Mouse (Mus musculus): ENCODE data around the gene Limd1. TPM values are rescaled to one million over a fixed set of nuclear protein-coding genes. Genes with fewer than 3 reads are reported as not detected.

The Limd1 gene
- total and polyA plus RNA-seq, 2 experiments from 2014 or later = 42.4 to 143 TPM

DNA sequence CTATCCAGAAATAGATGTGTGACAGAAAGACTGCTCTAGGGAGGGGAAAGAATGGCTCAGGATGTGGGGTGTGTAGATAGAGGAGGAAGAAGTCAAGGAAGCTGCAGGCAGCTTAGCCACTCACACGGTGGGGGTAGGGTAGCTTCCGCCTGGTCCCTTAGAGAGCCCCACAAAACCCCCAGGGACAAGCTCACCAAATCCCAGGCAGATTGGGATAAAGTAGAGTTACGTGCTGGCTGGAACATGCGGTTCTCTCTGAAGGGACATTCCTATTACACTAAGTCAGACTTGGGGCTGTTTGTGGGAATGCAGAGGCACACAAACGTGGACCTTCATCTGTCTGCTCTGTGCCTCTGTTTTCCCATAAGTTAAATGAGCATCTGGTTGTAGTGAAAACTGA lies 12.4 kb downstream of the Limd1 start:
- Histone ChIP-seq H3K9ac (replicated peaks; ENCODE audit: low read depth, low read length) (no peak overlapping the region), H3K9me3 (replicated peaks; ENCODE audit: control insufficient read depth, low read length) (no peaks in the 10 kb centered on the region), H3K27me3 (ENCODE audit: control insufficient read depth, insufficient read depth, low read length) (no peaks in the 10 kb centered on the region), H3K4me2 (ENCODE audit: low read depth, low read length) (peak overlapping the region; percentile 26; the same call in 1 of the 2 replicates), H3K36me3 (replicated peaks; ENCODE audit: control insufficient read depth, insufficient read depth, low read length) (peaks cover 5% of the 10 kb centered on the region; the same call in 1 of the 2 replicates), H3K4me1 (ENCODE audit: control insufficient read depth, insufficient read depth) (peaks cover 81% of the 10 kb centered on the region), H3K4me3 (ENCODE audit: low read depth, low read length) (no peak overlapping the region), H3K27ac (ENCODE audit: low read depth) (peak overlapping the region; percentile 84)
- DNase-seq (ENCODE audit: low spot score) (peak; percentile 67), ATAC-seq (ENCODE audit: insufficient read depth, low read depth) (peak; percentile 69)
- WGBS = 10% methylated on average over 5 of the region's 5 CpGs
- TF ChIP-seq EP300 (IDR thresholded peaks at IDR 0.05; ENCODE audit: low read depth) (peak; percentile 74), CTCF (IDR thresholded peaks at IDR 0.05; ENCODE audit: low read depth) (no peak)

DNA sequence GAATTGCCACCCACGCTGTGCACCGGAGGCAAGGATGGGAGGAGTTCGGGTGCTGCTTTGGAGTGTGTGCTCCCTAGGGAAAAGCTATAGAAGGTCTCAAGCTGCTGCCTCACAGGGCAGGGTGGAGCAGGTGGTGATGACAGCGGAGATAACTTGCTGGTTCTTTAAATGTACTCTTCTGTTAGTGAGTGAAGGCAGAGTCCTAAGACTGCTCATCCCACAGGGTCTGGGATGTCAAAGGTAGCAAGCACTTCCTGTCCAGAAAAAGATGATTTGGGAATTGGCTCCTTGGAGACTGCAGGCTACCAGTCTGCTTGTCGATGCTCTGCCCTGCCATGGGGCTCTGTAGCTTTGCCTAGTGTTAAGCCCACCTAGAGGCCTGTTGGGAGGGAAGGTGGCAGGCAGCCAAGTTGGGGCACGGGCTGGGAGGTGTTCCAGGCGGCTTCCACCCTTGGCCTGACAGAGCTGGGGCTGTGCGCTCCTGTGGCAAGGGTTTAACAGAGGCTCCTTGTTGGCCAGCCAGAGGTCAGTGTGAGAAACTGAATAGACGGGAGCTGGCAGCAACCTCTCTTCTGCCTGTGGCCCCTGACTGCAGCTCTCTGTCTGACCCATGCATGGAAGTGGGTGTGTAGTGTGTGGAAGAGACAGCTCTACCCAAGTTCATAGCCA lies 13.5 kb downstream of the Limd1 start:
- H3K9me3 ChIP-seq (replicated peaks; ENCODE audit: control insufficient read depth, low read length) = no peaks in the 10 kb centered on the region
- DNase-seq (ENCODE audit: low spot score) (peak; percentile 54), ATAC-seq (ENCODE audit: insufficient read depth, low read depth) (peak; percentile 69)
- no peak overlapping the region; the same call in 1 of the 2 replicates for H3K9ac ChIP-seq (replicated peaks; ENCODE audit: low read depth, low read length)
- H3K27me3 ChIP-seq (ENCODE audit: control insufficient read depth, insufficient read depth, low read length) = no peaks in the 10 kb centered on the region
- H3K4me2 ChIP-seq (ENCODE audit: low read depth, low read length) = peak overlapping the region; percentile 14
- H3K4me3 ChIP-seq (ENCODE audit: low read depth, low read length) = no peak overlapping the region
- H3K27ac ChIP-seq (ENCODE audit: low read depth) = peak overlapping the region; percentile 84
- TF ChIP-seq EP300 (IDR thresholded peaks at IDR 0.05; ENCODE audit: low read depth) = no peak
- 0 out of 2 replicates have a peak, but pooled peaks have one; percentile 5 for TF ChIP-seq CTCF (IDR thresholded peaks at IDR 0.05; ENCODE audit: low read depth)
- peaks cover 79% of the 10 kb centered on the region for H3K4me1 ChIP-seq (ENCODE audit: control insufficient read depth, insufficient read depth)
- H3K36me3 ChIP-seq (replicated peaks; ENCODE audit: control insufficient read depth, insufficient read depth, low read length) = peaks cover 2% of the 10 kb centered on the region; the same call in 1 of the 2 replicates
- 25% methylated on average over 9 of the region's 9 CpGs for WGBS

DNA sequence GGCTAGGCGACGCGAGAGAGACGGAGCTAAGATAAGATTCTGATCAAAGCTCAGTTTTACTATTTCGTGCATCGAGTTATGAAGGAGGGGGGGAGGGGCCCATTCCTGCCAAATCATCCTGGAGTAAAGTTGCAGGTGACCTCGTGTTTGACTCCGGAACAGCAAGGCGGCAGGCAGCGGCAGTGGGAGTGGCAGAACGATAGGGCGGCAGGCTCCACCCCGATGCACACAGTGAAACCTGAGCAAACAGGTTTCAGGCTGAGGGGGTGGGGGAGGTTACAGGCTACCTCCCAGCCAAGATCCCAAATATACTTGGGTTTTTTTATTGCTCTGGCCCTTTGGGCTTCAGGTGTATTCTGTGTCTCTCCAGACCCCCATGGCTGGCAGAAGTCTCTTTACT lies 18.2 kb downstream of the Limd1 start:
- ATAC-seq (ENCODE audit: insufficient read depth, low read depth) = no peak
- Histone ChIP-seq H3K27me3 (ENCODE audit: control insufficient read depth, insufficient read depth, low read length) (no peaks in the 10 kb centered on the region), H3K27ac (ENCODE audit: low read depth) (no peak overlapping the region), H3K4me1 (ENCODE audit: control insufficient read depth, insufficient read depth) (peaks cover 47% of the 10 kb centered on the region), H3K4me3 (ENCODE audit: low read depth, low read length) (no peak overlapping the region), H3K9me3 (replicated peaks; ENCODE audit: control insufficient read depth, low read length) (no peaks in the 10 kb centered on the region), H3K36me3 (replicated peaks; ENCODE audit: control insufficient read depth, insufficient read depth, low read length) (peaks cover 27% of the 10 kb centered on the region), H3K4me2 (ENCODE audit: low read depth, low read length) (peak overlapping the region; percentile 37), H3K9ac (replicated peaks; ENCODE audit: low read depth, low read length) (no peak overlapping the region)
- 13% methylated on average over 13 of the region's 13 CpGs for WGBS
- no peak for TF ChIP-seq EP300 (IDR thresholded peaks at IDR 0.05; ENCODE audit: low read depth)
- no peak for TF ChIP-seq CTCF (IDR thresholded peaks at IDR 0.05; ENCODE audit: low read depth)
- DNase-seq (ENCODE audit: low spot score) = peak; percentile 5

DNA sequence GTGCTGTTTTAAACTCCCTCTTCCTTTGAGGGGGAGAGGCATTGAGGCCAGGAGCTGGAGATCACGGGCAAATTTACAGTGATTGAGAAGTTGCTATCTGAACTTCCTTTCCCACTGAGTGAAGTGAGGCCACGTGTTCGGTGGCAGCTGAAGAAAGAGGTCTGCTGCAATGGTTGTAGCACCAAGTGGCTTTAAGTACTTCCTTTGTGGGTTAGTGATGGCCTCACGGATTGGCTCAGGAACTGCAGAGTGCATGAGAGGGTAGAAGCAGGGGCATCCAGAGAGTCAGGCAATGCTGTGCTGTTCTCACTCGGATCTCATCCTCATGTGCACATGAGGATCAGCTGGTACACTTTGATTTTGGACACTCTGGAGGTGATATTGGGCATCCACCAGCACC lies 19.4 kb downstream of the Limd1 start:
- Histone ChIP-seq H3K4me2 (ENCODE audit: low read depth, low read length) (no peak overlapping the region), H3K36me3 (replicated peaks; ENCODE audit: control insufficient read depth, insufficient read depth, low read length) (peaks cover 39% of the 10 kb centered on the region), H3K4me1 (ENCODE audit: control insufficient read depth, insufficient read depth) (peaks cover 36% of the 10 kb centered on the region), H3K27ac (ENCODE audit: low read depth) (no peak overlapping the region), H3K27me3 (ENCODE audit: control insufficient read depth, insufficient read depth, low read length) (no peaks in the 10 kb centered on the region), H3K4me3 (ENCODE audit: low read depth, low read length) (no peak overlapping the region), H3K9ac (replicated peaks; ENCODE audit: low read depth, low read length) (no peak overlapping the region), H3K9me3 (replicated peaks; ENCODE audit: control insufficient read depth, low read length) (no peaks in the 10 kb centered on the region)
- no peak for DNase-seq (ENCODE audit: low spot score)
- ATAC-seq (ENCODE audit: insufficient read depth, low read depth) = no peak
- TF ChIP-seq EP300 (IDR thresholded peaks at IDR 0.05; ENCODE audit: low read depth) (no peak), CTCF (IDR thresholded peaks at IDR 0.05; ENCODE audit: low read depth) (no peak)
- WGBS = 27% methylated on average over 5 of the region's 5 CpGs

DNA sequence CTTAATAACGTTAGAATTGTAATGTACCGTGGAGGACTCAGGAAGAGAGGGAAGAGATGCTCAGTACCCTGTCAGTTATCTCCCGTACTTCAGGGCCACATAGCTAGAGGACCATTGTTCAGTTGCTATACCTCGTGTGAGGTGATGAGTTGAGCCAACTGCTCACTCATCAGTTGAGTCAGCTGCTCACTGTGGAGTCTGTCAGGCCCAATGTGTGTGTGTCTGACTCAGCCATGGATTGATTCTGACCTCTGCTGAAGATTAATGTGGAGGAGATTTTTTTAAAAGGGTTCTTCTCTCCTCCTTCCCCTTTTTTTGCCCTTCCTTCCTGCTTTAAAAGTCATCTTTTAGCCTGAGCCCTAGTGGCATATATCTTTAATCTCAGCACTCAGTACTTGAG lies 22.0 kb downstream of the Limd1 start:
- WGBS = 41% methylated on average over 4 of the region's 4 CpGs
- Histone ChIP-seq H3K4me3 (ENCODE audit: low read depth, low read length) (no peak overlapping the region), H3K9me3 (replicated peaks; ENCODE audit: control insufficient read depth, low read length) (no peaks in the 10 kb centered on the region), H3K4me2 (ENCODE audit: low read depth, low read length) (no peak overlapping the region), H3K27me3 (ENCODE audit: control insufficient read depth, insufficient read depth, low read length) (no peaks in the 10 kb centered on the region), H3K4me1 (ENCODE audit: control insufficient read depth, insufficient read depth) (peaks cover 27% of the 10 kb centered on the region), H3K27ac (ENCODE audit: low read depth) (no peak overlapping the region), H3K36me3 (replicated peaks; ENCODE audit: control insufficient read depth, insufficient read depth, low read length) (peaks cover 54% of the 10 kb centered on the region), H3K9ac (replicated peaks; ENCODE audit: low read depth, low read length) (no peak overlapping the region)
- TF ChIP-seq CTCF (IDR thresholded peaks at IDR 0.05; ENCODE audit: low read depth) = no peak
- no peak for DNase-seq (ENCODE audit: low spot score)
- no peak for ATAC-seq (ENCODE audit: insufficient read depth, low read depth)

Data from heart, postnatal 0 days (tissue).